Mouse (Mus musculus): ENCODE measurements at regions not wholly inside any gene's neighbourhood (a gene's known extent, or its start where the extent isn't known, plus 50 kb on each side); places are given as distances from the start of the nearest gene placed in this dataset.
A peak's percentile ranks its signal among the peaks of the same experiment; 100 is the strongest.

- DNase-seq: no peak
Measured at GRCm38 (mm10) chr2:50827097-50827496, 321.8 kb downstream of the Rnd3 start.

DNA sequence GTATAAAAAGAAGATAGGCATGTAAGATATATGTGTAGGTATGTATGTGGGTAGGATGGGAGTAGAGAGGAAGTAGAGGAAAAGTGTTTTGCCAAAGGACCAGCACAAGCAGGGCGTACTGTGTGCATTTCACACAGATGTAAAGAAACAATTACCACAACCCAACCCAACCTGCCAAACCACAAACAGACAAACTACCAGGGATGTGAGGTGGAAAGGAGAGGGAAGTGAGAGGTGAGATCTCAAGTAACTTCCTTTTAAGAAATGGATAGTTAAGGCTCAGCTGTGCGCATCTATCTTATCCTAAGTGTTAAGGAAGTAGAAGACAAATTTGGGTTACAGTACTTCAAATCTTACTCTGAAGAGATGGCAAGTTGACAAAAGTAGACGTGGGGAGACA lies 322.4 kb downstream of the Rnd3 start:
- DNase-seq: no peak

GRCm38 (mm10) chr2:50825626-50826025 lies 323.3 kb downstream of the Rnd3 start:
- DNase-seq: no peak

- no peak for DNase-seq
Measured at GRCm38 (mm10) chr2:50824782-50825181, 324.1 kb downstream of the Rnd3 start.

- DNase-seq: no peak
Measured at GRCm38 (mm10) chr2:50822738-50823137, 326.2 kb downstream of the Rnd3 start.

GRCm38 (mm10) chr2:50819305-50819665 lies 329.6 kb downstream of the Rnd3 start:
- no peak for DNase-seq

- DNase-seq: no peak
Measured at GRCm38 (mm10) chr2:50818557-50819304, 330.2 kb downstream of the Rnd3 start.

- no peak for DNase-seq
Measured at GRCm38 (mm10) chr2:50816364-50816763, 332.5 kb downstream of the Rnd3 start.

- DNase-seq: no peak
Measured at GRCm38 (mm10) chr2:50815541-50815940, 333.4 kb downstream of the Rnd3 start.

- no peak for DNase-seq
Measured at GRCm38 (mm10) chr2:50813568-50814461, 335.1 kb downstream of the Rnd3 start.

- peak; percentile 78 for DNase-seq
Measured at GRCm38 (mm10) chr2:50812296-50812695, 336.6 kb downstream of the Rnd3 start.

GRCm38 (mm10) chr2:50810336-50811066 lies 338.4 kb downstream of the Rnd3 start:
- DNase-seq: peak; percentile 64

GRCm38 (mm10) chr2:50809823-50810222 lies 339.1 kb downstream of the Rnd3 start:
- DNase-seq: no peak

DNA sequence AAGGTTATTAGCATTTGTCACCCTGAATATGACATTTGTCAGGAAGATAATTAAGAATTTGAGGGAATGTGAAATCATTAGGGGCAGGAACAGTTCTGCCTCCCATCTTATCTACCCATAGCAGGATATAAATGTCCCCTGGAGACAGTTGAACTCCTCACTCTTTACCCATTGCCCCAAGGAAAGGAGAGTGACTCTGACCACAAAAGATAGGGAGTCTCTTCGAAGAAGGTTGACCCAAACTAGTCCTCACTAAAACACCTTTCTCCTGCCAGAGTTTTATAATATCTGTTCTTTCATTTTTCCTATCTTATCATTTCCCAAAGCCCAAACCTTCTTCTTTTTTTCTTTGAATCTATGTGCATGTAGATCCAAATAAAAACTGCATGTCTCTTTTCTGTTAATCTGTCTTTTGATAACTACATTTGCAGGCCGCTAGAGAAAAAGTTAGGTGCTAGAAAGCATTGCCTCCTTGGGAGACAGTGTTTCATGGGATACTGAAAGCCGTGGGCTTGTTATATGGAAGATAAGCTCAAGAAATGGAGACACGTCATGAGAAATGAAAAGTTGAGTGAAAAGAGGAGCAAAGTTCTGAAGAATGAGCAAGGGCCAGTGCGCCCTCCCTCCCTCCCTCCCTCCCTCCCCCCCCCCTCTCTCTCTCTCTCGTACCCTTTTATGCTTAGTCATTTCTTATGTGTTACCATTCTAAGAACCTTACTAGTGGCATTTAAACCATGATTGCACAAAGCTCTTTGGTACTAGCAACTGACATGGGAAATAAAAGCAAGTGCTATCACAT lies 341.6 kb downstream of the Rnd3 start:
- DNase-seq: no peak

- no peak for DNase-seq
Measured at GRCm38 (mm10) chr2:50805645-50806044, 343.3 kb downstream of the Rnd3 start.

GRCm38 (mm10) chr2:50796087-50796486 lies 352.8 kb downstream of the Rnd3 start:
- no peak for DNase-seq

- no peak for DNase-seq
Measured at GRCm38 (mm10) chr2:50793616-50794015, 355.3 kb downstream of the Rnd3 start.

- no peak for DNase-seq
Measured at GRCm38 (mm10) chr2:50793067-50793466, 355.8 kb downstream of the Rnd3 start.

GRCm38 (mm10) chr2:50789051-50789651 lies 359.8 kb downstream of the Rnd3 start:
- no peak for DNase-seq

- no peak for DNase-seq
Measured at GRCm38 (mm10) chr2:50772101-50772500, 376.8 kb downstream of the Rnd3 start.

GRCm38 (mm10) chr2:50759016-50759415 lies 389.9 kb downstream of the Rnd3 start:
- DNase-seq: no peak

Measured in retina, postnatal 1 day (tissue).